Mouse (Mus musculus) frontal cortex, postnatal 10 days (tissue): Measurements from ENCODE around the gene Zfp784.
A peak's percentile ranks its signal among the peaks of the same experiment; 100 is the strongest.
"Not testable (repeated sequence)": the region's sequence is repeated elsewhere in the genome, so short reads cannot be mapped to it uniquely, and the experiment has no call there.

Experiments used
- DNase-seq, 2 experiments: peaks; one replicate each; pipeline ENCODE4 v3.0.0; 2022; ENCODE audit warnings: low spot score in 2 of 2, mixed read lengths in 1 of 2

Zfp784 gene

GRCm38 (mm10) chr7:5020000-5020681, 18.1 kb downstream of the Zfp784 start, which contains the start of the genes Zfp865 and Ccdc106:
TSS of gene Zfp865 (plus strand) at chr7:5020376.
TSS of gene Ccdc106 (plus strand) at chr7:5020553.
- DNase-seq, result peak; percentile 99

DNA sequence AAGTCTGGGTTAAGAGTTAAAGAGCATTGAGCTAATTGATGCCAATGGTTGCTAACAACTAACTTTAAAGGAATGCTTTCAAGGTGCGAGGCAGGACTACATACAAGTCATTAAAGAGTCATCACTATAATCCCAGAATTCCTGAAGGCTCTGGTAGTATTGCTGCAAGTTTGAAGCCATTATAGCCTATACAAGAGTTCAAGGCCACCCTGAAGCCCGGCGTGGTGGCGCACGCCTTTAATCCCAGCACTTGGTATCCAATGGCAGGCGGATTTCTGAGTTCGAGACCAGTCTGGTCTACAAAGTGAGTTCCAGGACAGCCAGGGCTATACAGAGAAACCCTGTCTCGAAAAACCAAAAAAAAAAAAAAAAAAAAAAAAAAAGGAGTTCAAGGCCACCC, 18.7 kb downstream of the Zfp784 start:
- not testable (repeated sequence) for DNase-seq

- DNase-seq, result no peak
Measured at GRCm38 (mm10) chr7:5017931-5018330, 20.3 kb downstream of the Zfp784 start.

GRCm38 (mm10) chr7:5017352-5017751, 20.9 kb downstream of the Zfp784 start:
- DNase-seq, result no peak

- DNase-seq, result no peak
Measured at GRCm38 (mm10) chr7:5016920-5017319, 21.3 kb downstream of the Zfp784 start.

GRCm38 (mm10) chr7:5016057-5016456, 22.2 kb downstream of the Zfp784 start:
- DNase-seq, result no peak

GRCm38 (mm10) chr7:5015118-5016001, 22.9 kb downstream of the Zfp784 start, which contains the start of gene Gm44973:
TSS of gene Gm44973 (plus strand) at chr7:5015496.
- peak; percentile 90 to 91 for DNase-seq

DNA sequence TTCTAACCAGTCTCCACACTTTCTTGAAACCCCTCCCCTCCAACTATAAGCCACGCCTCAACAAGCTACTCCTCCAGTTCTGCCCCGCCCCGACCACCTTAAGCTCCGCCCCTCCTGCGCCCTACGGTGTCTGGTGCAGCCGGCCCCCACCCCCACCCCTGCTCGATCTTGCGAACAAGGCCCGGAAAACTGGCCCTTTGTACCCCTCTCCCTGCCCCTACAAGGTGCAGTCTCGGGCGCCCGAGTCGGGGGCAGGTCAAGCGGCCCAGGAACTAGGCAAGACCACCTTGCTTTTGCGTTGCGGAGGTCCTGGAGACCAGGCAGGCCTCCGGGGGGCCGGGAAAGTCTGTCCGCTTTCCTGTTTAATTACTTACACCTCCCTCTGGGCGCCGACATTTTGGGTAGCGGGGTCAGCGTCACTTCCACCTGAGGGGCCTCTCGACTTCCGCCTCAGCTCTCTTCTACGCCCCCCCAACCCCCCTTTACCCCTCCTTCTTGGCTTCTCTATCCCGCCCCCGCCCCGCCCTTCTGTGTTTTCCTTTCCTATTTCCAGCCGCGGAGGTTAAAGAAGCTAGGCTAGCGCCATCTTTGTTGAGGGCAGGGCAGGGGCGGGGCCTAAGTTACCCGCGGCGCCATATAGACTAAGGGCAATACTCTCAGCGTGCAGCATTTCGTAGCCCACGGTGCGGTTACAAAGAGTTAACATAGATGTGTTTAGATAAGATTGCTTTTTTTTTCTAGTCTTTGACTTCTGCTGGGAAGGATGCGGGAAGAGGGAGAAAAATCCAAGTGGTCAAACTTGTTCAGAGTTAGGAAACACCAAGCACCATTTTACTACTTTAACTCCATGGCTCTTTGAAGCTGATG, 23.8 kb downstream of the Zfp784 start, which contains the start of the genes Zfp524 and Fiz1:
Gene Zfp524 (plus strand): TSS at position 165 of the 867 bp plus-strand sequence.
Gene Fiz1 (minus strand): TSS at position 447 of the 867 bp plus-strand sequence.
- peak; percentile 95 for DNase-seq

DNA sequence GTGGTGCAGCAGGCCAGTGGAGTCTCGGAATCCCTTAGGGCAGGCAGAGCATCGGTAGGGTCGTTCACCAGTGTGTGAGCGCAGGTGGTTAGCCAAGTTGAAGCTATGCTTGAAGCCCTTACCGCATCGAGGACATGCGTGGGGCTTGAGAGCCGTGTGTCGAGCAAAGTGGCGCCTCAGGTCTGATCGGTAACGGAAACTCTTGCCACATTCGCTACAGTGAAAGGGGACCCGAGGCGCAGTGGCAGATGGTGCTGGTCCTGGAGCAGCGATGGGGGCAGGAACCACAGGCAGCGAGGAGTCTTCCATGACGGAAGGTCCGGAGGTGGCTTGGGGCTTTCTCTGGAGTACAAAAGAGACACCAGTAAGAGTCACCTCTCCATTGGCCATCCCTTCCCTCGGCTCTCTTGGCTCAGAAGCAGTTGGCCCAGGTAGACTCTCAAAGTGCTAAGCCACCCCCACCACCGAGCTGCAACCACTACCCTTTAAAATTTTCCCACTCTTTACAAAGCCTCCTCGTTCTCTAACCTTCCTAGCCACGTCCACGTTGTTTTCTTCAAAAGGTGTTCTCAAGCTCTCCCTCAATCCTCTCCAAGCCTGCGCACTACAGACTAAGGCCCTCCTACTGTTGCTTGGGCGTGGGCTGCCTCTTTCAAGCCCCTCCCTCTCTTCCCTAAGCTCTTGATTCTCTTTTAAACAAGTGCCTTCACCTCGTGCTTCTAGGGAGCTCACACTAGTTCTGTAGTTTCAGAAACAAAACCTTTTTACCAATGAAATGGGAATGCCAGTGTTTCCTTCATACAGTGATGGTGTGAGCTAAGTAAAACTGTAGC, 25.3 kb downstream of the Zfp784 start:
- DNase-seq, result no peak

GRCm38 (mm10) chr7:5008229-5008628, 30.0 kb downstream of the Zfp784 start:
- no peak for DNase-seq

DNA sequence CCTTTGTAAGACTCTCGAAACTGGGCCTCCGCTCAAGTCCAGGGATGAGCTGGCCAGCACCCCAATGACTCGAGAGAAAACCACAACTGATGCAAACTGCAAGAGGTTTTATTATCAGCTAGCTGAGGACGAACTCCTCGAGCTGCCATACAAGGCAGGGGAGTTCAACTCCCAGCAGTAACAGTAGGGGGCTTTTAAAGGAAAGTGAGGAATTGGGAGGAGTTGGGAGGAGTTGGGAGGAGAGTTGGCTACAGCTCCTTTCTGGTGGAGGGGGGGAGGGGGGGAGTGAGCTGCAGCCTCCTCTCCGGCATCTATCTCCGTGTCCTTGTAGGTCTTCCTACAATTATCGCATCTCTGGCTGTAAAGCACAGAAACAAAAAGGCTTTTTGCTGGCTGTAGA, 35.4 kb downstream of the Zfp784 start:
- not testable (repeated sequence) for DNase-seq

GRCm38 (mm10) chr7:4999876-5000275, 38.4 kb downstream of the Zfp784 start:
- DNase-seq, result no peak

DNA sequence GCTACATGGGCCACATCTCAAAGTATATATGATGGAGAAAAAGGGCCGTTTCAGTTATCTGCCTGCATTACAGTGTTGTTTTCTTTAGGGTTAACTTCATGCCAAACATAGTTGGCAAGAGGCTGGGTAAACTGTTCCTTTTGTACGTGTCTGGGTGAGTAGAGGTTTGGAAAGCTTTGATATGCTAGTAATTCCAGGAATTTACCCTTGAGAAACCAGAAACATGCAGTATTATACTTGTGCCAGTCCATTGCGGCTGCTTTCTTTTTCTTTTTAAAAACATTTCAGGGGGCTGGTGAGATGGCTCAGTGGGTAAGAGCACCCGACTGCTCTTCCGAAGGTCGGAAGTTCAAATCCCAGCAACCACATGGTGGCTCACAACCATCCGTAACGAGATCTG, 41.3 kb downstream of the Zfp784 start:
- DNase-seq, result no peak

DNA sequence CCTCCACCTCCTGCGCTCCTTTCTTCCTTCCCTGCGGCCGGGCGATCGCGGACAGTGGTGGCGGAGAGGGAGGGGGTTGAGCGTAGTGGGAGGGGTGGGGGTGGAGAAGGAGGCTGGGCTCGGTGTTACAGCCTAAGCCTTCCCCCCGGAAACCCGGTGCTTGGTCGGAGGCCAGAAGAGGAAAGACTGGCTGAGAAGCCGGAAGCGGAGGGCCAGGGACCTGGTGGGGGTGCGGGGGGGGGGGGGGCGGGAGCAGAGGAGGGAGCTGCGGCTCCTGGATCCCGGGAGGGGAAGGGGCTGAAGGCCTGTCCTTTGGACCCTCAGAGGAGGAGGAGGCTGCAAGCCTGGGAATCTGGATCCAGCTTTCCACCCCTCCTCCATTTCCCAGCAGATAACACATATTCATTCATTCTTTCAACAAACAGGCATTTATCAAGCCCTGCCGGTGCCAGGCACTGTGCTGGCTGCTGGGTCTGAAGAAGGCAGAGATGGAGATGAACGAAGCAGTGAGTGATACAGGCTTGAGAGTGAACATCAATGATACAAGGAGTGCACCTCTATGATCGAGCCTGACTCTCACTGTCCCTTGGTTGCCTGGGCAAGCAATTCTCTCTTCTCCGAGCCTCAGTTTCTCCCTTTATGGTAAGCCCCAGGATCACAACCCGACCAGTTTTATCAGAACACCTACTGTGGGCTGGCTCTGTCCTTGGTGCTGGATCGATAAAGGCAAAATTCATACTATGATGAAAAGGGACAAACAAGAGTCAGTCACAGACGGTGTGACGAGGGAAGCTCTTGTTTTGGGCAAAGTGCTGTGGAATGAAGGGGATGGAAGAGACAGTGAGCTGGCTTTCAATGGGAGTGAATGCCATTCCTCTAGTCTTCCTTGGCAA, 42.0 kb downstream of the Zfp784 start, which contains the start of gene Zfp579:
Gene Zfp579 (minus strand): TSS at position 156 of the 893 bp plus-strand sequence.
- DNase-seq, result peak; percentile 85 to 92

- DNase-seq, result no peak
Measured at GRCm38 (mm10) chr7:4995268-4996002, 42.8 kb downstream of the Zfp784 start.

GRCm38 (mm10) chr7:4993999-4994788, 44.1 kb downstream of the Zfp784 start:
- DNase-seq, result no peak

DNA sequence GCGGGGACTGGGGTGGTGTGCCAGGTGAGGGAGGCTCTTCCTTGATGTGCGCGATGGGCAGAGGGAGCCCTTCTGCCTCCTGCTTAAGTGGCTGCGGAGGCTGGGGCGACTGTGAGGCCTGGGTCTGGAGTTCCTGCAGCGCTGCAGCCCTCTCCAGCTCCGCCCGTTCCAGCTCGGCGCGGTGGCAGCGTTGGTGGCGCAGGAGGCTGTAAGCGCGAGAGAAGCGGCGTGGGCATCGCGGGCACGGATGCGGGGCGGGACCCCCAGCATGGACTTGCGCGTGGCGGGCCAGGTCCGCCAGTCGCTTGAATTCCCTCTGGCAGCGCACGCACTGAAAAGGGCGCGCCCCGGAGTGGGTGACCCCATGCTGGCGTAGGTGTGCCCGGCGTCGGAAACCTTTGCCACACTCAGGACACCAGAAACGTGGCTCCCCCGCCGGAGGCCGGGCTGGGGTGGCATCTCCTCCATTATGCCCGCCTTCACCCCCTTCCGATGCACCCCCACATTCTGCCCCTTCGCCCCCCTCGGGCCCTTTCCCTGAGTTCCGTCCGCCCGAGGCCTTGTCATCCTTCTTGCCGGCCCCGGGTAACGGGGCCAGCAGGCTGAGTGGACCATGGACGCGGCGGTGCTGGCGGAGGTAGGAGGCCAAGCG, 44.8 kb downstream of the Zfp784 start:
- DNase-seq, result no peak
